Mouse (Mus musculus) midbrain, postnatal 0 days (tissue): Measurements from ENCODE around the gene Trpc4. TPM values are rescaled to one million over a fixed set of nuclear protein-coding genes. Genes with fewer than 3 reads are reported as not detected.

Source experiments
- ATAC-seq: fragments of 200-750 bp; cut with Nextera tagmentation; 2 replicates; pipeline ENCODE4 v1.8.0; 2017; ENCODE audit warnings: moderate number of reproducible peaks, mild to moderate bottlenecking, moderate TSS enrichment, moderate library complexity; ENCODE audit not compliant: low FRiP score
- DNase-seq: peaks from one replicate; pipeline ENCODE4 v3.0.0-alpha.2; 2015; ENCODE audit warnings: low spot score
- H3K27ac ChIP-seq: fragments of 300-500 bp; sonication (generic); 2 replicates; pipeline ENCODE4 v1.5.1; 2014; ENCODE audit warnings: low read depth, mild to moderate bottlenecking, low read length, mixed read lengths
- H3K27me3 ChIP-seq: fragments of 300-500 bp; sonication (generic); 2 replicates; pipeline ENCODE4 v1.6.1; 2014; ENCODE audit warnings: low read length, control low read depth, mixed read lengths; ENCODE audit not compliant: insufficient read depth
- H3K36me3 ChIP-seq: fragments of 300-500 bp; sonication (generic); 2 replicates; pipeline ENCODE4 v1.6.1; 2014; ENCODE audit warnings: low read length, control low read depth, mixed read lengths; ENCODE audit not compliant: insufficient read depth
- H3K4me1 ChIP-seq: fragments of 300-500 bp; sonication (generic); 2 replicates; pipeline ENCODE4 v1.6.1; 2014; ENCODE audit warnings: mild to moderate bottlenecking, control low read depth, antibody characterized with exemption, low read length, mixed read lengths; ENCODE audit not compliant: insufficient read depth
- H3K4me2 ChIP-seq: fragments of 300-500 bp; sonication (generic); 2 replicates; pipeline ENCODE4 v1.6.1; 2014; ENCODE audit warnings: low read depth, mild to moderate bottlenecking, low read length, mixed read lengths; ENCODE audit not compliant: poor library complexity, severe bottlenecking
- H3K4me3 ChIP-seq: fragments of 300-500 bp; sonication (generic); 2 replicates; pipeline ENCODE4 v1.5.1; 2014; ENCODE audit warnings: low read depth, mild to moderate bottlenecking, low read length, moderate library complexity
- H3K9ac ChIP-seq: fragments of 300-500 bp; sonication (generic); replicated peaks from 2 replicates; pipeline ENCODE4 v1.6.1; 2014; ENCODE audit warnings: mild to moderate bottlenecking, low read length, moderate library complexity, mixed read lengths; ENCODE audit not compliant: poor library complexity, severe bottlenecking
- H3K9me3 ChIP-seq: fragments of 300-500 bp; sonication (generic); 2 replicates; pipeline ENCODE4 v1.6.1; 2016; ENCODE audit warnings: low read length, control low read depth
- CTCF ChIP-seq: IDR thresholded peaks from 2 replicates; pipeline ENCODE4 v1.5.1; 2016; ENCODE audit warnings: antibody characterized with exemption, mild to moderate bottlenecking
- WGBS: fragments of 180-500 bp; shearing (Covaris S2); extraction: QIAGEN DNeasy Blood & Tissue Kit; methylation state at CpG from one replicate; pipeline ENCODE4 v1.1.7; 2014; 5-methylcytosine and 5-hydroxymethylcytosine counted together
- polyA plus RNA-seq: library from polyadenylated mRNA; unstranded; fragments of >200 nt; fragmentation: Nextera tagmentation; extraction: Ambion mirVana; gene quantifications from 2 replicates; pipeline ENCODE4 v1.2.1, GENCODE M21; 2015
- total RNA-seq: library from RNA; depleted of rRNA; stranded (reverse); fragments of >200 nt; gene quantifications from 2 replicates; pipeline ENCODE4 v1.2.3, GENCODE M21; 2014

The Trpc4 gene
- total and polyA plus RNA-seq, 2 experiments from 2014 or later = 3.9 to 7.3 TPM

DNA sequence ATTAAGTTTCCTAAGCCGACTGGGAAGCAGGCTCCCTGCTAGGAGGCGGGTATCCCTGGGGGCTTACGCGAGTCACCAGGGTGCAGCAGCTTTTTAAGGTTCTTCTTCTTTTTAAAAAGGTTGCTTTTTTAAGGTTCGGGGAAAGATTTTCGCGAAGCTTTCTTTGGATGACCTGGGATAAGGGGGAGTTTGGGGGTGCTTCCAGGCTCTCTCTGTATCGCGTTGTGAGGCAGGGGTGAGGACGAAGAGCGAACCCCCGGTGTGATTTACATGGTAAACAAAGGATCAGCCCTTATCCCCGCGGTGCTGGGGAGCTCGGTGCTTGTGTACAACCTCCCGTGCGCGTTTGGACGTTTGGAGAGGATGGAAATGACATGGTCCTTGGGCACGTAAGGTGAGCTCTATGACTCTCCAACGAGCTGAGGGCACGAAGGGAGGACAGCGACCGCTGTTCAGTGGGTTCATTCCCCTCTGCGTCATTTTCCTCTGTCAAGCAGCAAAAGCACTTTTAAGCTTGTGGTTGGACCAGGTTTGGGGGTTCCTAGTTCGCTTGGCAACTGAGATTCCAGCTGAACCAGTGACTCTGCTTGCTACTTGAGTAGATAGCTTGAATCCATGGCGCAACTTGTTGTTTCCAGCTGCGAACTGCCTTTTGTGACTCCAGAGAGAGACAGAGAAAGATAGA, 623 bp downstream of the Trpc4 start:
- no peaks in the 10 kb centered on the region for H3K36me3 ChIP-seq
- H3K4me2 ChIP-seq = peak overlapping the region; percentile 97
- no peak overlapping the region for H3K27ac ChIP-seq
- 0% methylated on average over 28 of the region's 28 CpGs for whole genome bisulfite sequencing
- H3K4me1 ChIP-seq = no peaks in the 10 kb centered on the region
- peak overlapping the region; percentile 63 for H3K4me3 ChIP-seq
- peak overlapping the region; percentile 39 for H3K9ac ChIP-seq
- DNase-seq (peak; percentile 19), ATAC-seq (no peak)
- H3K27me3 ChIP-seq = no peaks in the 10 kb centered on the region
- H3K9me3 ChIP-seq = no peaks in the 10 kb centered on the region
- no peak for TF ChIP-seq CTCF

- no peak overlapping the region for H3K4me2 ChIP-seq
- no peak for TF ChIP-seq CTCF
Observed at GRCm38 (mm10) chr3:54170701-54171100, 14.9 kb downstream of the Trpc4 start.

DNA sequence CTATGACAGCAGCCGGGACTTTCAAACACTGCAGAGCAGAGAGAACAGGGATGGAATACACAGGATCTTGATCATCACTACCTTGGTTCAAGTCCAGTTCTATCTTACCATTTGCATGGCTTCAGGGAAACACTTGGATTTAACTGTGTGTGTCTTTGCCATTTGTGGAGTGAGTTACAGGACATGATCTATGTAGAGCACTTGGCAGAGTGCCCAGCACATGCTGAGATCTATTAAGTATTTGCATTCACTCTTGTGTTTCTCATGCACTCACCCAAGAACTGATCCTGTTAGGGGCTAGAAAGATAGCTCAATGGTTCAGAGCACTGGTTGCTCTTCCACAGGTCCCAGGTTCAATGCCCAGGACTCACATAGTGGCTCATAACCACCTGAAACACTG, 21.5 kb downstream of the Trpc4 start:
- Histone ChIP-seq H3K9ac (no peak overlapping the region), H3K36me3 (no peaks in the 10 kb centered on the region), H3K4me1 (no peaks in the 10 kb centered on the region), H3K27me3 (no peaks in the 10 kb centered on the region), H3K4me3 (no peak overlapping the region), H3K27ac (no peak overlapping the region), H3K4me2 (no peak overlapping the region), H3K9me3 (0 out of 2 replicates have a peak, but pooled peaks cover 3% of the 10 kb centered on the region)
- TF ChIP-seq CTCF = no peak
- no peak for ATAC-seq
- WGBS = 100% methylated on average over 1 of the region's 1 CpGs
- peak; percentile 47 for DNase-seq

More at GRCm38 (mm10) chr3:54170701-54171100, 14.9 kb downstream of the Trpc4 start:
- Histone ChIP-seq H3K27ac (no peak overlapping the region), H3K9ac (no peak overlapping the region), H3K27me3 (no peaks in the 10 kb centered on the region), H3K4me3 (no peak overlapping the region), H3K36me3 (no peaks in the 10 kb centered on the region), H3K9me3 (no peaks in the 10 kb centered on the region), H3K4me1 (no peaks in the 10 kb centered on the region)
- DNase-seq = no peak
- no peak for ATAC-seq

DNA sequence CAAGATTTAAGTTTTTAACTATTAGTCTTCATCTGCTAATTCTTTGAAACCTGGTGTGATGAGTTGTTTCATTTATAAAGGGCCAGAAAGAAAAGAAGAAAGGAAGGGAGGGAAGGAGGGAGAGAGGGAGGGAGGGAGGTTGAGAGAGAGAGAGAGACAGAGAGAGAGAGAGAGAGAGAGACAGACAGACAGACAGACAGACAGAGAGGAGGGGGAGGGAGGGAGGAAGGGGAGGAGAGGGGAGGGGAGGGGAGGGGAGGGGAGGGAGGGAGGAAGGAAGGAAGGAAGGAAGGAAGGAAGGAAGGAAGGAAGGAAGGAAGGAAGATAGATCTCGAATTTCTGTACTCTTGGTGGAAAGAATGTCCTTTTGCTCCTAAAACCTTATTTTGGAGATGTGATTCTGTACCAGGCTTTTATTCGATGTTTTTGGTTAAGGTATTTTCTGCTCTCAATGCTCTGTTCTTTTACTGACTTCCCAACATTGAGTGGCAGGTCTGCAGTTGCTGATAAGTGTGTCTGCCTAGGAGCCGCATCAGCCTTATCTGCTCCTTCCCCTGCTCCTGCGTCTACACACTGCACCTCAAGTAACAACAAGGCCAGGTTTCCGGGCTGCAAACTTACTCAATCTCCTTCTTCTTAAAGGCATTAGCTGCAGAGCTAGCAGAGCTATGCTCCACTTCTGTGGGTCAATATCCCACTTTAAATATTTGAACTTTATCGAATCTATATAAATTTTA, 35.3 kb downstream of the Trpc4 start:
- Histone ChIP-seq H3K27ac (no peak overlapping the region), H3K4me2 (no peak overlapping the region), H3K9me3 (no peaks in the 10 kb centered on the region), H3K4me3 (no peak overlapping the region), H3K9ac (no peak overlapping the region), H3K4me1 (no peaks in the 10 kb centered on the region), H3K27me3 (no peaks in the 10 kb centered on the region), H3K36me3 (no peaks in the 10 kb centered on the region)
- no peak for TF ChIP-seq CTCF
- DNase-seq = no peak
- WGBS = 81% methylated on average over 6 of the region's 6 CpGs
- no peak for ATAC-seq

GRCm38 (mm10) chr3:54201231-54201630, 45.4 kb downstream of the Trpc4 start:
- H3K4me2 ChIP-seq = no peak overlapping the region
- no peak for TF ChIP-seq CTCF
- DNase-seq (no peak), ATAC-seq (no peak)
- no peak overlapping the region for H3K27ac ChIP-seq
- H3K9ac ChIP-seq = no peak overlapping the region
- WGBS = 81% methylated on average over 5 of the region's 5 CpGs
- no peaks in the 10 kb centered on the region for H3K4me1 ChIP-seq
- H3K36me3 ChIP-seq = no peaks in the 10 kb centered on the region
- H3K9me3 ChIP-seq = no peaks in the 10 kb centered on the region
- no peaks in the 10 kb centered on the region for H3K27me3 ChIP-seq
- no peak overlapping the region for H3K4me3 ChIP-seq

DNA sequence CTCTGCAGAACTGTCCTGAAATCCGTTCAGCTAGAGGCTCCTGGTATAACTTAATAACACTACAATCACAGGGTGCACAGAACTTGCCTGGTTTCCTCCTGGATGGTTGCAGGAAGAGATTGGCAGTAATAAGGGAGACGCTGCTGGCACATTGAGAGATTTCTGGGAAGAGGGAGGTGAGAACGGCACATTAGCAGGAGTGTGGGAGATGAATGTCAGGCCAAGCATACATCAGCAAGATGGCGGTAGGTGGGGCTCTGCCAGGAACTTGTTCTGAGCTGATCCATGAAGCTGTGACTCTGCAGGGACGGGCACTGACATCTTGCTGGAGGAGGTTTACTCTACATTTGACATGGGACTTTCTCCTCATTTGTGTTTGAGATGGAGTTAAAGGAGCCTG, 48.6 kb downstream of the Trpc4 start:
- no peak for ATAC-seq

More for the DNA sequence above, 48.6 kb downstream of the Trpc4 start:
- H3K36me3 ChIP-seq = no peaks in the 10 kb centered on the region
- no peaks in the 10 kb centered on the region for H3K27me3 ChIP-seq
- no peaks in the 10 kb centered on the region for H3K4me1 ChIP-seq
- 82% methylated on average over 5 of the region's 5 CpGs for WGBS
- H3K4me3 ChIP-seq = no peak overlapping the region
- no peak for DNase-seq
- no peak overlapping the region for H3K4me2 ChIP-seq
- no peak overlapping the region for H3K27ac ChIP-seq
- H3K9ac ChIP-seq = no peak overlapping the region
- TF ChIP-seq CTCF = no peak
- H3K9me3 ChIP-seq = no peaks in the 10 kb centered on the region
